Mouse (Mus musculus): ENCODE results near the gene Spag6. TPM values are rescaled to one million over a fixed set of nuclear protein-coding genes. Genes with fewer than 3 reads are reported as not detected.

Spag6 gene
- polyA plus RNA-seq, 1 experiment from 2014 or later = 0.32 TPM

- 45% methylated on average over 3 of the region's 3 CpGs for WGBS
- no peak overlapping the region for H3K27ac ChIP-seq (replicated peaks in 1 of 2; ENCODE audit: control insufficient read depth in 1 of 2, insufficient read depth in 1 of 2, low read depth in 2 of 2, low read length in 2 of 2)
- no peaks in the 10 kb centered on the region for H3K4me1 ChIP-seq (ENCODE audit: control insufficient read depth in 2 of 2, insufficient read depth in 2 of 2, low read length in 2 of 2)
- H3K9ac ChIP-seq (ENCODE audit: low read length) = no peak overlapping the region
- H3K4me2 ChIP-seq (ENCODE audit: low read length) = no peak overlapping the region
- no peak for ATAC-seq (ENCODE audit: insufficient number of reproducible peaks, insufficient read depth, low FRiP score, low read depth)
- H3K4me3 ChIP-seq (ENCODE audit: control insufficient read depth in 1 of 2, insufficient read depth in 1 of 2, low read depth in 1 of 2, low read length in 2 of 2) = no peak overlapping the region
- H3K36me3 ChIP-seq (ENCODE audit: control insufficient read depth, insufficient read depth, low read length) = no peaks in the 10 kb centered on the region
- H3K27me3 ChIP-seq (ENCODE audit: control insufficient read depth, insufficient read depth, low read length) = 0 out of 2 replicates have a peak, but pooled peaks cover 3% of the 10 kb centered on the region
- H3K9me3 ChIP-seq (ENCODE audit: control insufficient read depth, low read length) = peaks cover 3% of the 10 kb centered on the region; the same call in 1 of the 2 replicates
These were observed 16.5 kb downstream of the Spag6 start for GRCm38 (mm10) chr2:18710356-18710755.

DNA sequence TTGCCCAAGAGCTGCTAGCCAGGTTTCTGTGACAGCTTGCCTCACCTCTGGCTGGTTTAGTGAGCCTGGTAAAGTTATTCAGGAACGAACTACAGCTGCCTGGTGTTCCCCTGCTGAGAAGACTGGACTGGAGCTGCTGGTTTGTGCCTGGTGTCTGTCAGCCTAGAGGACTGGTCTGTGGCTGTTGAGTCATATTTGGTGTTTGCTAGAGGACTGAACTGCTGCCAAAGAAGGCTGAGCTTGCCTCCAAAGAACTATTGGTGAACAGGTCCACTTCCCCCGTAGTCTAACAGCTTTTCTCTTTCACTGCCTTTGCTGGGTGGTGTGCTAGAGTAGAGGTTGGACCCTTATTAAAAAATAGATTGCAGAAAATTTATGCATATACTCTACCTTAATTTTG lies 19.2 kb downstream of the Spag6 start:
- no peak for ATAC-seq (ENCODE audit: insufficient number of reproducible peaks, insufficient read depth, low FRiP score, low read depth)
- Histone ChIP-seq H3K36me3 (ENCODE audit: control insufficient read depth, insufficient read depth, low read length) (no peaks in the 10 kb centered on the region), H3K9ac (ENCODE audit: low read length) (no peak overlapping the region), H3K4me1 (ENCODE audit: control insufficient read depth in 2 of 2, insufficient read depth in 2 of 2, low read length in 2 of 2) (no peaks in the 10 kb centered on the region), H3K9me3 (ENCODE audit: control insufficient read depth, low read length) (peaks cover 3% of the 10 kb centered on the region; the same call in 1 of the 2 replicates), H3K27ac (replicated peaks in 1 of 2; ENCODE audit: control insufficient read depth in 1 of 2, insufficient read depth in 1 of 2, low read depth in 2 of 2, low read length in 2 of 2) (no peak overlapping the region), H3K4me3 (ENCODE audit: control insufficient read depth in 1 of 2, insufficient read depth in 1 of 2, low read depth in 1 of 2, low read length in 2 of 2) (no peak overlapping the region), H3K4me2 (ENCODE audit: low read length) (no peak overlapping the region), H3K27me3 (ENCODE audit: control insufficient read depth, insufficient read depth, low read length) (no peaks in the 10 kb centered on the region)
- 71% methylated on average over 2 of the region's 2 CpGs for WGBS

GRCm38 (mm10) chr2:18714337-18714736 lies 20.5 kb downstream of the Spag6 start:
- no peak for ATAC-seq (ENCODE audit: insufficient number of reproducible peaks, insufficient read depth, low FRiP score, low read depth)
- no peaks in the 10 kb centered on the region for H3K4me1 ChIP-seq (ENCODE audit: control insufficient read depth in 2 of 2, insufficient read depth in 2 of 2, low read length in 2 of 2)
- H3K36me3 ChIP-seq (ENCODE audit: control insufficient read depth, insufficient read depth, low read length) = no peaks in the 10 kb centered on the region
- H3K27ac ChIP-seq (replicated peaks in 1 of 2; ENCODE audit: control insufficient read depth in 1 of 2, insufficient read depth in 1 of 2, low read depth in 2 of 2, low read length in 2 of 2) = no peak overlapping the region
- no peaks in the 10 kb centered on the region for H3K27me3 ChIP-seq (ENCODE audit: control insufficient read depth, insufficient read depth, low read length)
- no peak overlapping the region for H3K9ac ChIP-seq (ENCODE audit: low read length)
- WGBS = 71% methylated on average over 3 of the region's 3 CpGs
- no peak overlapping the region for H3K4me2 ChIP-seq (ENCODE audit: low read length)
- H3K4me3 ChIP-seq (ENCODE audit: control insufficient read depth in 1 of 2, insufficient read depth in 1 of 2, low read depth in 1 of 2, low read length in 2 of 2) = no peak overlapping the region
- peaks cover 3% of the 10 kb centered on the region; the same call in 1 of the 2 replicates for H3K9me3 ChIP-seq (ENCODE audit: control insufficient read depth, low read length)

DNA sequence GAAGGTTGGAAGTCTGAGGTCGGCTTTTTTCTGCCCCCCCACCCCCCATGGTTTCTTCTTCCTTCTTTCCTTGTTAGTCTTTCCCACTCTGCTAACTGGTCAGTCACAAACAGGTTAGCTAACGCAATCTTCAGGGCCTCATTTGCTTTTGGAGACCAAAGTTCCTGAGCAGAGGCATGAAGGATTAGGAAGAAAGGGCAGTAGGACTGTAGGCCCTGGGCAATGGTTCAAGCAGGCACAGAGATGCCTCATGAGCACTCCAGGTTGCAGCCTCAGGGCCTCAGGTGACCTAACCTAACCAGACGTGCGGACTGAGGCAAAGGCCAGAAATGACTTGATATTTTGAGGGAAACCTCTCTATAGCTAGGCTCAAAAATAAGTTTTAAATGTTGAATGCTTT lies 24.7 kb downstream of the Spag6 start:
- no peak overlapping the region for H3K27ac ChIP-seq (replicated peaks in 1 of 2; ENCODE audit: control insufficient read depth in 1 of 2, insufficient read depth in 1 of 2, low read depth in 2 of 2, low read length in 2 of 2)
- no peak overlapping the region for H3K4me2 ChIP-seq (ENCODE audit: low read length)
- H3K27me3 ChIP-seq (ENCODE audit: control insufficient read depth, insufficient read depth, low read length) = no peaks in the 10 kb centered on the region
- no peak for ATAC-seq (ENCODE audit: insufficient number of reproducible peaks, insufficient read depth, low FRiP score, low read depth)
- no peak overlapping the region for H3K9ac ChIP-seq (ENCODE audit: low read length)
- H3K4me3 ChIP-seq (ENCODE audit: control insufficient read depth in 1 of 2, insufficient read depth in 1 of 2, low read depth in 1 of 2, low read length in 2 of 2) = no peak overlapping the region
- no peaks in the 10 kb centered on the region for H3K36me3 ChIP-seq (ENCODE audit: control insufficient read depth, insufficient read depth, low read length)
- H3K4me1 ChIP-seq (ENCODE audit: control insufficient read depth in 2 of 2, insufficient read depth in 2 of 2, low read length in 2 of 2) = no peaks in the 10 kb centered on the region
- 81% methylated on average over 4 of the region's 4 CpGs for WGBS
- no peaks in the 10 kb centered on the region for H3K9me3 ChIP-seq (ENCODE audit: control insufficient read depth, low read length)

DNA sequence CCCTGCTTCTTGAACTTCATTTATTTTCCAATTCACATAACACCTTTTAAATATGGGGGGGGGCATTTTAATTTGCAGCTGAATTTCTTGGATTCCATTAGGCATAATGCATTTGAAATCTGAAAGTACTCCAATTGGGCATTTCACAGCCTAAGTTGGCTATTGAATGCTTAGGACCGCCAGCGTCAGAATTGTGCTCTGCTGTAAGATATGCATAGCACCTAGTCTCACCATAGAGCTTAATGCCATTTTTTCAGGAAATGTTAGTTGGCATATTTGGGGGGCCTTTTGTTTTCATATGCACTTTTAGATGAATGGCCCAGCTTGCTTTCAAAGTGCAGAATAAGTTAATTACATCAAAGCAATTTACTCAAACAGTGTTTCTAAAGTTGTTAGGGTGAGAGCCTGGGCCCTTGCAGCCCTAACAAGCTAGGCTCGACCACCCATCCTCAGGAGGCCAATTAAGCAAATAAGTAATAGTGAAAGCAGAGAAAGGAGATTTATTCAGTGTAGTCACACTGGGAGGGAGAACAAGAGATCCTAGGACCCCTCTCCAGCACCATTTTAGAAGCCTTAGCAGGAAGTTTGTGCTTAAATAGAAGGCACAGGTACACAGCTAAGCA lies 28.5 kb downstream of the Spag6 start:
- no peaks in the 10 kb centered on the region for H3K4me1 ChIP-seq (ENCODE audit: control insufficient read depth in 2 of 2, insufficient read depth in 2 of 2, low read length in 2 of 2)
- no peak overlapping the region for H3K9ac ChIP-seq (ENCODE audit: low read length)
- H3K27me3 ChIP-seq (ENCODE audit: control insufficient read depth, insufficient read depth, low read length) = no peaks in the 10 kb centered on the region
- no peaks in the 10 kb centered on the region for H3K9me3 ChIP-seq (ENCODE audit: control insufficient read depth, low read length)
- ATAC-seq (ENCODE audit: insufficient number of reproducible peaks, insufficient read depth, low FRiP score, low read depth) = no peak
- WGBS = 67% methylated on average over 3 of the region's 3 CpGs
- H3K27ac ChIP-seq (replicated peaks in 1 of 2; ENCODE audit: control insufficient read depth in 1 of 2, insufficient read depth in 1 of 2, low read depth in 2 of 2, low read length in 2 of 2) = no peak overlapping the region
- no peak overlapping the region for H3K4me3 ChIP-seq (ENCODE audit: control insufficient read depth in 1 of 2, insufficient read depth in 1 of 2, low read depth in 1 of 2, low read length in 2 of 2)
- no peak overlapping the region for H3K4me2 ChIP-seq (ENCODE audit: low read length)
- H3K36me3 ChIP-seq (ENCODE audit: control insufficient read depth, insufficient read depth, low read length) = no peaks in the 10 kb centered on the region

DNA sequence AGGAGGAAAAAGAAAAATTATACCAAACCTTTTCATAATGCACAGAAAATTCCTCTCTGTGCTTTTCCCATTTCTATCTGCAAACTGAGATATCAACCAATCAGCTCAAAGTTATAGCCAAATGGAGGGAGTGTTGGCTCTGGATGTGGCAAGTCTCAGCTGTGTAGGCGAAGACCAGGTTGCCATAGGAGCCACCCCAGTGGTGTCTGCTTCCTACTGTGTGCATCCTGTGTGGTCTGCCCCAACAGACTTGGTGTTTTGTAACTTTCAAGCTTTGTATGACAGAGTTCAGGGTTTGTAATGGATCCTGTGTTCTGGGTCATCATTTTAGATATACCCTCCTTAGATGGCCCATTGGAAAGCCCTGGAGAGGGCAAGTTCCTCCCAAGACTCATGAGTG lies 30.6 kb downstream of the Spag6 start:
- ATAC-seq (ENCODE audit: insufficient number of reproducible peaks, insufficient read depth, low FRiP score, low read depth) = no peak
- Histone ChIP-seq H3K9ac (ENCODE audit: low read length) (no peak overlapping the region), H3K36me3 (ENCODE audit: control insufficient read depth, insufficient read depth, low read length) (no peaks in the 10 kb centered on the region), H3K4me1 (ENCODE audit: control insufficient read depth in 2 of 2, insufficient read depth in 2 of 2, low read length in 2 of 2) (no peaks in the 10 kb centered on the region), H3K4me3 (ENCODE audit: control insufficient read depth in 1 of 2, insufficient read depth in 1 of 2, low read depth in 1 of 2, low read length in 2 of 2) (no peak overlapping the region), H3K27me3 (ENCODE audit: control insufficient read depth, insufficient read depth, low read length) (no peaks in the 10 kb centered on the region), H3K27ac (replicated peaks in 1 of 2; ENCODE audit: control insufficient read depth in 1 of 2, insufficient read depth in 1 of 2, low read depth in 2 of 2, low read length in 2 of 2) (no peak overlapping the region), H3K9me3 (ENCODE audit: control insufficient read depth, low read length) (no peaks in the 10 kb centered on the region), H3K4me2 (ENCODE audit: low read length) (no peak overlapping the region)
- WGBS = 79% methylated on average over 1 of the region's 1 CpGs

- Histone ChIP-seq H3K27me3 (ENCODE audit: control insufficient read depth, insufficient read depth, low read length) (no peaks in the 10 kb centered on the region), H3K9ac (ENCODE audit: low read length) (no peak overlapping the region), H3K4me1 (ENCODE audit: control insufficient read depth in 2 of 2, insufficient read depth in 2 of 2, low read length in 2 of 2) (no peaks in the 10 kb centered on the region), H3K4me2 (ENCODE audit: low read length) (no peak overlapping the region), H3K36me3 (ENCODE audit: control insufficient read depth, insufficient read depth, low read length) (no peaks in the 10 kb centered on the region), H3K9me3 (ENCODE audit: control insufficient read depth, low read length) (no peaks in the 10 kb centered on the region), H3K4me3 (ENCODE audit: control insufficient read depth in 1 of 2, insufficient read depth in 1 of 2, low read depth in 1 of 2, low read length in 2 of 2) (no peak overlapping the region), H3K27ac (replicated peaks in 1 of 2; ENCODE audit: control insufficient read depth in 1 of 2, insufficient read depth in 1 of 2, low read depth in 2 of 2, low read length in 2 of 2) (no peak overlapping the region)
- no peak for ATAC-seq (ENCODE audit: insufficient number of reproducible peaks, insufficient read depth, low FRiP score, low read depth)
- 49% methylated on average over 4 of the region's 4 CpGs for whole genome bisulfite sequencing
These were observed 32.0 kb downstream of the Spag6 start for GRCm38 (mm10) chr2:18725880-18726279.

GRCm38 (mm10) chr2:18731718-18732117 lies 37.9 kb downstream of the Spag6 start:
- ATAC-seq (ENCODE audit: insufficient number of reproducible peaks, insufficient read depth, low FRiP score, low read depth) = no peak
- Histone ChIP-seq H3K4me3 (ENCODE audit: control insufficient read depth in 1 of 2, insufficient read depth in 1 of 2, low read depth in 1 of 2, low read length in 2 of 2) (no peak overlapping the region), H3K27ac (replicated peaks in 1 of 2; ENCODE audit: control insufficient read depth in 1 of 2, insufficient read depth in 1 of 2, low read depth in 2 of 2, low read length in 2 of 2) (no peak overlapping the region), H3K9ac (ENCODE audit: low read length) (no peak overlapping the region), H3K27me3 (ENCODE audit: control insufficient read depth, insufficient read depth, low read length) (no peaks in the 10 kb centered on the region), H3K4me2 (ENCODE audit: low read length) (no peak overlapping the region), H3K4me1 (ENCODE audit: control insufficient read depth in 2 of 2, insufficient read depth in 2 of 2, low read length in 2 of 2) (no peaks in the 10 kb centered on the region), H3K36me3 (ENCODE audit: control insufficient read depth, insufficient read depth, low read length) (no peaks in the 10 kb centered on the region), H3K9me3 (ENCODE audit: control insufficient read depth, low read length) (no peaks in the 10 kb centered on the region)
- WGBS = 48% methylated on average over 9 of the region's 9 CpGs

All from heart, embryonic 14.5 days (tissue).